Mouse (Mus musculus) forebrain, postnatal 0 days (tissue): Measurements from ENCODE around the gene Ncoa3. TPM values are rescaled to one million over a fixed set of nuclear protein-coding genes. Genes with fewer than 3 reads are reported as not detected.

Source experiments
- ATAC-seq: fragments of 200-750 bp; cut with Nextera tagmentation; 2 replicates; pipeline ENCODE4 v1.8.0; 2017; ENCODE audit warnings: mild to moderate bottlenecking, moderate library complexity
- DNase-seq: peaks from one replicate; pipeline ENCODE4 v3.0.0-alpha.2; 2015
- H3K27ac ChIP-seq: fragments of 300-500 bp; sonication (generic); 2 replicates; pipeline ENCODE4 v1.5.1; 2014; ENCODE audit warnings: low read depth, mild to moderate bottlenecking, antibody characterized with exemption, low read length, moderate library complexity, mixed read lengths
- H3K27me3 ChIP-seq: fragments of 300-500 bp; sonication (generic); 2 replicates; pipeline ENCODE4 v1.6.1; 2014; ENCODE audit warnings: mild to moderate bottlenecking, low read length, mixed read lengths; ENCODE audit not compliant: insufficient read depth
- H3K36me3 ChIP-seq: fragments of 300-500 bp; sonication (generic); 2 replicates; pipeline ENCODE4 v1.6.1; 2014; ENCODE audit warnings: mild to moderate bottlenecking, moderate library complexity; ENCODE audit not compliant: insufficient read depth
- H3K4me1 ChIP-seq: fragments of 300-500 bp; sonication (generic); 2 replicates; pipeline ENCODE4 v1.6.1; 2014; ENCODE audit warnings: antibody characterized with exemption; ENCODE audit not compliant: insufficient read depth
- H3K4me2 ChIP-seq: fragments of 300-500 bp; sonication (generic); 2 replicates; pipeline ENCODE4 v1.6.1; 2014; ENCODE audit warnings: low read depth, mild to moderate bottlenecking, moderate library complexity
- H3K4me3 ChIP-seq: fragments of 300-500 bp; sonication (generic); 2 replicates; pipeline ENCODE4 v1.5.1; 2014; ENCODE audit warnings: low read depth, low read length, mixed read lengths
- H3K9ac ChIP-seq: fragments of 300-500 bp; sonication (generic); 2 replicates; pipeline ENCODE4 v1.6.1; 2014; ENCODE audit warnings: mild to moderate bottlenecking
- H3K9me3 ChIP-seq: fragments of 300-500 bp; sonication (generic); 2 replicates; pipeline ENCODE4 v1.6.1; 2016; ENCODE audit warnings: low read length
- CTCF ChIP-seq: sonication (generic); IDR thresholded peaks from 2 replicates; pipeline ENCODE4 v1.5.1; 2016; ENCODE audit warnings: antibody characterized with exemption, control low read depth, low read depth
- WGBS: fragments of 180-500 bp; shearing (Covaris S2); extraction: QIAGEN DNeasy Blood & Tissue Kit; methylation state at CpG from one replicate; pipeline ENCODE4 v1.1.7; 2014; 5-methylcytosine and 5-hydroxymethylcytosine counted together
- polyA plus RNA-seq: library from polyadenylated mRNA; unstranded; fragments of >200 nt; fragmentation: Nextera tagmentation; extraction: Ambion mirVana; gene quantifications from 2 replicates; pipeline ENCODE4 v1.2.1, GENCODE M21; 2015
- total RNA-seq: library from RNA; depleted of rRNA; stranded (reverse); fragments of >200 nt; gene quantifications from 2 replicates; pipeline ENCODE4 v1.2.3, GENCODE M21; 2014

Ncoa3 gene
- total and polyA plus RNA-seq, 2 experiments from 2014 or later, result 9.8 to 24.1 TPM

- 0 out of 2 replicates have a peak, but pooled peaks cover 14% of the 10 kb centered on the region for H3K4me1 ChIP-seq
- H3K4me2 ChIP-seq, result no peak overlapping the region
- no peak overlapping the region for H3K9ac ChIP-seq
- no peaks in the 10 kb centered on the region for H3K27me3 ChIP-seq
- no peak for DNase-seq
- no peak overlapping the region for H3K27ac ChIP-seq
- H3K4me3 ChIP-seq, result no peak overlapping the region
- no peaks in the 10 kb centered on the region for H3K9me3 ChIP-seq
- WGBS, result 82% methylated on average over 4 of the region's 4 CpGs
- TF ChIP-seq CTCF, result no peak
- ATAC-seq, result no peak
- H3K36me3 ChIP-seq, result no peaks in the 10 kb centered on the region
Observed at GRCm38 (mm10) chr2:165996130-165996529, 3.7 kb downstream of the Ncoa3 start.

DNA sequence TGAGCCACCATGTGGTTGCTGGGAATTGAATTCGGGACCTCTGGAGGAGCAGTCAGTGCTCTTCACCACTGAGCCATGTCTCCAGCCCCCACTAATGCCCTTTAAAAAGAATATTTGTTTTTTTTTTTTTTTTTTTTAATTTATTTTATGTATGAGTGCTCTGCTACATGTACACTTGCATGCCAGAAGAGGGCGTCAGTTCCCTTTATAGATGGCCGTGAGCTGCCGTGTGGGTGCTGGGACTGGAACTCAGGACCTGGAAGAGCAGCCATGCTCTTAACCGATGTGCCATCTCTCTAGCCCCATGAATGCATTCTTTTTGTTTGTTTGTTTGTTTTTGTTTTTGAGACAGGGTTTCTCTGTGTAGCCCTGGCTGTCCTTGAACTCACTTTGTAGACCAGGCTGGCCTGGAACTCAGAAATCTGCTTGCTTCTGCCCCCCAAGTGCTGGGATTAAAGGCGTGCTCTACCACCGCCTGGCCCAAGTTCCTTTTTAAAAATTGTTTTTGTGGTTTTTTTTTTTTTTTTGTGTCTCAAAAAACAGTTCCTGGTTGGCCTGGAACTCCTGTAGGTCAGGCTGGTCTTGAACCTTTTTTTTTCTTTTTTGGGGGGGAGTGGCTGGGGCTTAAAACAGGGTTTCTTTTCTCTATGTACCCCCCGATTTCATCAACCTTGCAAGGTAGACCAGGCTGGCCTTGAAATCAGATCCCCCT is 5.0 kb downstream of the Ncoa3 start:
- Histone ChIP-seq H3K9me3 (no peaks in the 10 kb centered on the region), H3K27ac (no peak overlapping the region), H3K4me2 (no peak overlapping the region), H3K4me1 (0 out of 2 replicates have a peak, but pooled peaks cover 14% of the 10 kb centered on the region), H3K36me3 (no peaks in the 10 kb centered on the region), H3K4me3 (no peak overlapping the region), H3K27me3 (no peaks in the 10 kb centered on the region), H3K9ac (no peak overlapping the region)
- DNase-seq, result no peak
- no peak for TF ChIP-seq CTCF
- no peak for ATAC-seq
- WGBS, result 94% methylated on average over 8 of the region's 8 CpGs

DNA sequence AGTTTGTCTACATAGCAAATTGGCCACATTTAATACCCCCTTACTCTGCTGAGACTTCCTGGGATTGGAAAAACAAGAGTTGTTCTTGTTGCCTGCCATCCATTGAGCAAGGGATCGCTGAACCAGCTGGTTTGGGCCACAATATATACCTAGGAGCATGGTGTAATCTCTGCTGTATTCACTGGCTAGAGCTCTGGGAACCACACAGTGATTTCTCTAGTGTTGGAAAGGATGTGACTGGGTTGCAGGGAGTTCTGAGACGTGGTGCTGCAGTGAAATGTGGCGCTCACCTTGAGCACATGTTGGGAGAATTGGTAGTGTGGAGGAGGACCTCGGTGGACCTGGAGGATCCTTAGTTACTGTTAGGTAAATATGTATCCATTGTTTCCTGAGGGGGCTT is 6.5 kb downstream of the Ncoa3 start:
- no peak overlapping the region for H3K27ac ChIP-seq
- DNase-seq (no peak), ATAC-seq (no peak)
- H3K4me1 ChIP-seq, result 0 out of 2 replicates have a peak, but pooled peaks cover 10% of the 10 kb centered on the region
- no peak; the same call in 1 of the 2 replicates for TF ChIP-seq CTCF
- no peaks in the 10 kb centered on the region for H3K9me3 ChIP-seq
- no peak overlapping the region for H3K4me3 ChIP-seq
- H3K36me3 ChIP-seq, result no peaks in the 10 kb centered on the region
- WGBS, result 34% methylated on average over 4 of the region's 4 CpGs
- H3K4me2 ChIP-seq, result no peak overlapping the region
- H3K9ac ChIP-seq, result no peak overlapping the region
- H3K27me3 ChIP-seq, result no peaks in the 10 kb centered on the region

GRCm38 (mm10) chr2:165999790-166000189 is 7.4 kb downstream of the Ncoa3 start:
- no peak for ATAC-seq
- no peak overlapping the region for H3K9ac ChIP-seq
- H3K27ac ChIP-seq, result no peak overlapping the region
- no peaks in the 10 kb centered on the region for H3K9me3 ChIP-seq
- no peak for TF ChIP-seq CTCF
- no peaks in the 10 kb centered on the region for H3K27me3 ChIP-seq
- no peak for DNase-seq
- 0 out of 2 replicates have a peak, but pooled peaks cover 9% of the 10 kb centered on the region for H3K4me1 ChIP-seq
- H3K4me3 ChIP-seq, result no peak overlapping the region
- no peaks in the 10 kb centered on the region for H3K36me3 ChIP-seq
- no peak overlapping the region for H3K4me2 ChIP-seq
- 13% methylated on average over 5 of the region's 5 CpGs for WGBS

DNA sequence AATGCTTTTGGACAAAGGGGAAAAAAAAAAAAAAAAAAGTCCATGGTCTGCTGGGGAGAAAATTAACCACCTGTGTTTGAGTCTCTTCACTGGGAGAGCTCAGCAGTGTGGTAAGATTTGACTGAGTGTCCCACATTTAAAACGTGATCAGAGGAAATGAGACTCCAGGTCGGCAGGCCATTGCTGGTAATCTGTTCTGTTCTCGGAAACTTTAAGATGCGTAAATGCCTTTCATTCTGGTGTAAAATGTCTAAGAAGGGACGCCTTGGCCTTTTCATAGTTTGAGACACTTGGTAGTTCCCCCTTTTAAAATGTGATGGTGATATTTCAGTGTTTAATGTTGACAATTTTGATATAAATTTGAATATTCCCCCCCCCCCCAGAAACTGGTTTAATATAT is 7.8 kb downstream of the Ncoa3 start:
- Histone ChIP-seq H3K4me2 (0 out of 2 replicates have a peak overlapping the region, but pooled peaks have one; percentile 0), H3K4me1 (0 out of 2 replicates have a peak, but pooled peaks cover 9% of the 10 kb centered on the region), H3K36me3 (no peaks in the 10 kb centered on the region), H3K27ac (no peak overlapping the region), H3K9me3 (no peaks in the 10 kb centered on the region), H3K4me3 (no peak overlapping the region), H3K27me3 (no peaks in the 10 kb centered on the region), H3K9ac (no peak overlapping the region)
- no peak for TF ChIP-seq CTCF
- no peak for ATAC-seq
- 15% methylated on average over 5 of the region's 5 CpGs for WGBS
- no peak for DNase-seq

DNA sequence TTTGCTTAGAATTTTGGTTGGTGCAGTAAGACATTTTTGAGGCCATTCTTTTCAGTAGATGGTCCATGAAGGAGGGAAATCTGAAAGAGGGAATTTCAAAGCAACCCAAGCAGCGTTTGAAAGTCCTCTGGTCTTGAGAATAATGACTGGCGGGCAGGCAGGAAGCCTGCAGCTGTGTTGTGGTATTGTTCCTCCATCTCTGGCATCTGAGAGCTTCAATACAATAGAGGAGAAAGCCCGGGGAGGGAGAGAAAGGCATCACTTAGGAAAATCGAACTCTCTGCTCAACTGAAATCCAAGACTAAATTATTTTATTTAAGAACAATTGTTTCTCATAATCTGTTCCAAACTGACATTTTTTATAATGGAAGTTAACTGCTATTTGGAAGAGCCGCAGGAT is 8.3 kb downstream of the Ncoa3 start:
- 6% methylated on average over 5 of the region's 5 CpGs for WGBS

GRCm38 (mm10) chr2:166001362-166001761 is 8.9 kb downstream of the Ncoa3 start:
- no peak for DNase-seq
- H3K27me3 ChIP-seq, result no peaks in the 10 kb centered on the region
- H3K27ac ChIP-seq, result no peak overlapping the region
- no peak overlapping the region for H3K4me2 ChIP-seq
- H3K4me3 ChIP-seq, result no peak overlapping the region
- no peak for ATAC-seq
- no peak overlapping the region for H3K9ac ChIP-seq
- H3K4me1 ChIP-seq, result 0 out of 2 replicates have a peak, but pooled peaks cover 9% of the 10 kb centered on the region
- TF ChIP-seq CTCF, result no peak
- no peaks in the 10 kb centered on the region for H3K36me3 ChIP-seq
- no peaks in the 10 kb centered on the region for H3K9me3 ChIP-seq
- 19% methylated on average over 2 of the region's 2 CpGs for WGBS

More for the DNA sequence above, 8.3 kb downstream of the Ncoa3 start:
- Histone ChIP-seq H3K4me3 (no peak overlapping the region), H3K4me1 (0 out of 2 replicates have a peak, but pooled peaks cover 9% of the 10 kb centered on the region), H3K4me2 (0 out of 2 replicates have a peak overlapping the region, but pooled peaks have one; percentile 0), H3K9ac (no peak overlapping the region), H3K27ac (peak overlapping the region; percentile 46), H3K36me3 (no peaks in the 10 kb centered on the region), H3K9me3 (no peaks in the 10 kb centered on the region), H3K27me3 (no peaks in the 10 kb centered on the region)
- ATAC-seq (no peak), DNase-seq (no peak)
- no peak for TF ChIP-seq CTCF
